Mouse (Mus musculus): ENCODE measurements around the gene Hist2h2bb.
"Not testable (repeated sequence)": the region's sequence is repeated elsewhere in the genome, so short reads cannot be mapped to it uniquely, and the experiment has no call there.

Gene Hist2h2bb

GRCm38 (mm10) chr3:96239949-96240798 is 29.4 kb upstream of the Hist2h2bb start, which contains the start of gene Hist2h2aa2:
TSS of gene Hist2h2aa2 (minus strand) at chr3:96240276.
- peak; percentile 94 for DNase-seq (ENCODE audit: low spot score)

GRCm38 (mm10) chr3:96240799-96241197 is 28.8 kb upstream of the Hist2h2bb start:
- DNase-seq (ENCODE audit: low spot score), result no peak

GRCm38 (mm10) chr3:96243921-96244572 is 25.5 kb upstream of the Hist2h2bb start:
- no peak for DNase-seq (ENCODE audit: low spot score)

- DNase-seq (ENCODE audit: low spot score), result peak; percentile 83
These were observed 24.3 kb upstream of the Hist2h2bb start, which contains the start of gene Hist2h2aa1 for GRCm38 (mm10) chr3:96245003-96245886. TSS of gene Hist2h2aa1 (plus strand) at chr3:96245497.

- not testable (repeated sequence) for DNase-seq (ENCODE audit: low spot score)
These were observed 23.5 kb upstream of the Hist2h2bb start for GRCm38 (mm10) chr3:96246018-96246417.

- DNase-seq (ENCODE audit: low spot score), result not testable (repeated sequence)
These were observed 23.1 kb upstream of the Hist2h2bb start, which contains the start of gene Hist2h3c1 for GRCm38 (mm10) chr3:96246427-96246856. TSS of gene Hist2h3c1 (plus strand) at chr3:96246685.

GRCm38 (mm10) chr3:96247356-96248140 is 22.0 kb upstream of the Hist2h2bb start:
- DNase-seq (ENCODE audit: low spot score), result no peak

GRCm38 (mm10) chr3:96248141-96249033 is 21.2 kb upstream of the Hist2h2bb start:
- no peak for DNase-seq (ENCODE audit: low spot score)

GRCm38 (mm10) chr3:96249034-96249345 is 20.6 kb upstream of the Hist2h2bb start:
- DNase-seq (ENCODE audit: low spot score), result no peak

GRCm38 (mm10) chr3:96250890-96251289 is 18.7 kb upstream of the Hist2h2bb start:
- no peak for DNase-seq (ENCODE audit: low spot score)

GRCm38 (mm10) chr3:96251787-96252186 is 17.8 kb upstream of the Hist2h2bb start:
- no peak for DNase-seq (ENCODE audit: low spot score)

GRCm38 (mm10) chr3:96254683-96255355 is 14.7 kb upstream of the Hist2h2bb start:
- peak; percentile 70 for DNase-seq (ENCODE audit: low spot score)

- DNase-seq (ENCODE audit: low spot score), result no peak
These were observed 13.5 kb upstream of the Hist2h2bb start for GRCm38 (mm10) chr3:96255926-96256593.

GRCm38 (mm10) chr3:96257190-96257589 is 12.4 kb upstream of the Hist2h2bb start:
- no peak for DNase-seq (ENCODE audit: low spot score)

- no peak for DNase-seq (ENCODE audit: low spot score)
These were observed 9.3 kb upstream of the Hist2h2bb start for GRCm38 (mm10) chr3:96260220-96260619.

- no peak for DNase-seq (ENCODE audit: low spot score)
These were observed 7.9 kb upstream of the Hist2h2bb start for GRCm38 (mm10) chr3:96261623-96262022.

GRCm38 (mm10) chr3:96262216-96262875 is 7.2 kb upstream of the Hist2h2bb start:
- DNase-seq (ENCODE audit: low spot score), result peak; percentile 89

GRCm38 (mm10) chr3:96262979-96263550 is 6.5 kb upstream of the Hist2h2bb start, which contains the start of gene Hist2h4:
TSS of gene Hist2h4 (minus strand) at chr3:96263311.
- peak; percentile 96 for DNase-seq (ENCODE audit: low spot score)
